Mouse (Mus musculus): ENCODE data around the gene Trafd1.
"Not testable (repeated sequence)": the region's sequence is repeated elsewhere in the genome, so short reads cannot be mapped to it uniquely, and the experiment has no call there.

Trafd1 gene

DNA sequence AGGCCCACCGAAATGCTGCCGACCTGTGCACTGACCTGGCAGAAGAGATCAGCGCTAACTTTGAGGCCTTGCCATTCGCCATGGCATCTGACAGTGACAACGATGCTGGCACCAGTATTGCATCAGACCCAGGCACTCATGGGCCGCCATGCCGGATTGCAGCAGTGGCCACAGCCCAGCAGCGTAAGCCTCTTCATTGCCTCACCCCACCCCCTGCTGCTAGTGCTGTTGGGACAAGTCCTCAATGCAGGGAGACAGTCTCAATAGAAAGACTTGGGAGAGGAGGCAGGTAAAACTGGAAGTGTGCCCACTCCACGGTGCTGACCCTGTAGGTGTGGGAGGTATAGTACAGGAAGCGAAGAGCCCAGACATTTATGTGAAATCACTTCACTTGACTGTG is 53.7 kb downstream of the Trafd1 start:
- no peak for DNase-seq (ENCODE audit: low spot score)

DNA sequence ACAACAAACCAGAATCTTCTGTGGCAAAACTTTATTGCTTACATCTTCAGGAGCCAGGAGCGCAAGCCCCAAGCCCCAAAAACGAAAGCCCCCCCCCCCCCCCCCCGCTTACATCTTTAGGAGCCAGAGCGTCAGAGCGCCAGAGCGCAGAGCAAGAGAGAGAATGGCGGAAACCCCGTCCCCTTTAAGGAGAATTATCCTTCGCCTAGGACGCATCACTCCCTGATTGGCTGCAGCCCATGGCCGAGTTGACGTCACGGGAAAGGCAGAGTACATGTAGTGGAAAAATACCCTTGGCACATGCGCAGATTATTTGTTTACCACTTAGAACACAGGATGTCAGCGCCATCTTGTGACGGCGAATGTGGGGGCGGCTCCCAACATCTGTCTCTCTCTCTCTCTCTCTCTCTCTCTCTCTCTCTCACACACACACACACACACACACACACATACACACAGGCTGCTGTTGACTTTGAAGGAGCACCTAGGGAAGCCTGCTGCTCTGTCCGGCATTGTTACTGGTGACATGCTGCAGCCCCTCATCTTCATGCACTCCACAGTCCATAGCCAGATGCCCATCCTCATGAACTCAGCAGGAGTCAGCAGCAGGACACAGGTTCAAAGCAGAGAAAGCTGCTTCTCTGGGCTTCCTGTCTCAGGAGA is 55.1 kb downstream of the Trafd1 start:
- DNase-seq (ENCODE audit: low spot score), result not testable (repeated sequence)

DNA sequence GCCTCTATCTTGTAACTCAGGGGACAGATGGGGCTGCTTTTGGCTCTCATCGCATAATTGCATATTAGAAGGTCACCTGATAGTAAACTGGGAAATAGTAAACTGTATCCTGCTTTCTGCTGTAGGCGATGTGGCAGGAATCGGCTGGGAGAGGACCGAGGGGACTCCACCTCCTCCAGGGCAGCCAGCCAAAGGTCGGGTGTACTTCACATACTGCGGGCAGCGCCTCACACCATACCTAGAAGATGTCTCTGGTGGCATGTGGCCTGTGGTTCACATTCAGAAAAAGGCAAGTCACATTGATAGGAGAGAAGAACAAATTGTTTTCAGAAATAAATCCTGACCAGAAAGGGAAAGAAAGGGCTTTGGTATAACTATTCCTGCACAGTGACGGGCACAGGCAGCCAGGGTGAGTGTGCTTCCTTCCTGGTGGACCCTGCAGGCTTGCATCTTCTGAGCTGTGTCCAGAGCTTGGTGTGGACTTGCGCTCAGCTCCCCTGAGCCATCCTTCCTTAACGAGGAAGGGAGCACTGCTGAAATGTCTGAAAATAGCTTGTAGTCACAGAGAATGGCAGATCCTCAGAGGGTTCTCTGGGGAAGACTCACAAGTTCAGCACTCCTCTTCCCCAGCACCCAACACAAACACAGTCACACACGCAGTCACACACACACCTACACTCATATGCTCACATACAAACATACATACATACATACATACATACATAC is 55.9 kb downstream of the Trafd1 start:
- DNase-seq (ENCODE audit: low spot score), result no peak

DNA sequence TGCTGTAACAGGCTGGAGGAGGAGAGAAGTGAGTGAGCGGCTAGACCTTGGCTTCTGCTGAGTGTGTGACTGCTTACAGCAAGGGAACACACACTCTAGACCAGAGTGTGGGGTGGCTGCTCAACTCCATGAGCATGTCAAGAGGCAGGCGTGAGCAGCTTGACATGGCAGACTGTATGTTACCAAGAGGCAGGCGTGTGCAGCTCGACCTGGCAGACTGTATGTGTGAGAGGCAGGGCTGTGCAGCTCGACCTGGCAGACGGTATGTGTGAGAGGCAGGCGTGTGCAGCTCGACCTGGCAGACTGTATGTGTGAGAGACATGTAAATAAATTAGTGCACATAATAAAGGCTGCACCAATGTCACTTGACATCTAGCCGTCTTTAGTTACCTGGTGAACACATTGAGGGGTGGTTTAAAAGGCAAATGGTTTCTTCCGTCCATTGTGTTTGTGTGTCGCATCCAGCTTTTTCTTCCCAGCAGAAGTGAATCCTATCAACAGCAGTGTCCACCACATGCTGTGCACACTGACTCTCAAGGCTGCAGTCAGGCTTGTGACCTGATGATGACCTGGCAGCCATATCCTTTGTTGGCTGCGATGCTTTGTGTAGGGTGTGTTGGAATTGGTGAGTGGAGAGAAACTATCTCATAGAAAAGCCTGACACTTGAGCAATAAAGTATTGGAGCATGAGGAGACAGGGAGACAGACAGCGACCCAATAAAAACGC is 59.2 kb downstream of the Trafd1 start:
- no peak for DNase-seq (ENCODE audit: low spot score)
